Mouse (Mus musculus) gastrocnemius, postnatal 25 days (tissue): ENCODE results near the gene Nrxn2. TPM values are rescaled to one million over a fixed set of nuclear protein-coding genes. Genes with fewer than 3 reads are reported as not detected.

ENCODE experiments used
- DNase-seq: peaks from one replicate; pipeline ENCODE4 v3.0.0; 2022
- long read RNA-seq, 2 experiments: library from polyadenylated mRNA; stranded (forward); transcript quantifications; one replicate each; pipeline ENCODE4 v2.0.0; 2021
- total RNA-seq, 2 experiments: library from RNA; stranded (reverse); gene quantifications; 1 replicate in 1 of 2; 2 replicates in 1 of 2; pipeline ENCODE4 v1.2.3; 2021

The Nrxn2 gene
- total RNA-seq, result 1 to 10 TPM in 1 of 2 experiments, under 1 TPM in 1; 0.91 to 1.4 TPM
- long read RNA-seq, experiment 1, result 0 reads
- long read RNA-seq, experiment 2, partial matches to known transcripts, result 0 of 1 reads
- long read RNA-seq, experiment 2, other reads (novel, unspliced or antisense), result 1 of 1 reads

DNA sequence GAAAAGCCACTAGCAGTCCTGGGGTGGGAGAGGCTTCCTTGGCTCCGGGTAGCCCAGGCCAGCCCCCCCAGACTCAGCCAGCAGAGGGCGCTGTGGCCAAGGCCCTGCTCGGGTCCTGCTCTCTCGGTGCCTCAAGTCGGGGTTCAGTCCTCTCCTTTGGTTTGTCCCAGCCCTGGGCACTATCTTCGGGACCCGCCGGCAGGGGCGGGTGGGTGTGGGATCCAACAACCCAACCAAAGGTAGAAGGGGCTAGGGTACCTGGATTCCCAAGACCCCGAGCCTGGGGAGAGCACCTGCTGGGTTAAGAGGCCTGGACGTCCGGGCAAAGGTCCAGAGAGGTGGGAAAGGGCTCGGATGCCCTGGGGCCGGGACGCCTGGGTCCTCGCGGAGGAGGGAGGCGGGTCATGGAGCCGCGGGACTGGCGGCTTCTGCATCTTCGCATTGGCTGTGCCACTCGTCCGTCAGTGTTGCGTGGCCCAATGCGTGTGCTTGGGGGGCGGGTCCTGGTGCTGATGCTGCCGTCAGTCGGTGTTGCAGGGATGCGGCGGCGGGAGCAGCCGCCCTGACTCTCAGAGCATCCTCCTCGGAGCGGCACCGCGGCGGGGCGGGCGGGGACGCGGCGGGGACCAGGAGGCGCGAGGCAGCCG is at the start of gene Nrxn2:
Gene Nrxn2 (plus strand): TSS at position 499 of the 647 bp plus-strand sequence.
- DNase-seq, result peak; percentile 84

DNA sequence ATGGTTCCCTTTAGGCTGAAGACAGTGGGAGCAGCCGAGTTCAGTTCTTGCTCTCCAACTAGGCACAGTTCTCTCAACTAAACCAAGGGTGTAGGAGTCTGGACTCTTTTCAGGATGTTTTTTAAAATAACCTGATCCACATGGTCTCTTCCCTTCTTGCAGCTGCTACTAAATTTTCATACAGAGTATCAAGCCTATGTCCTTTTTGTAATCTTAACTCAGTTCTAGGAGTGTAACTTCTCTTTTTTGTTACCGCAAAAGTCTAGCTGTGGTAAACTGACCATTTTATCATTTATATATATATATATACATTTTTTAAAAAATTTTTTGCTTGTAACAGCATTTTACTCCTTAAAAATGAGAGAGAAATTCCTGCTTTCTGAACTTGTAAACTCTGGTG is 48.4 kb upstream of the Nrxn2 start:
- DNase-seq, result no peak

DNA sequence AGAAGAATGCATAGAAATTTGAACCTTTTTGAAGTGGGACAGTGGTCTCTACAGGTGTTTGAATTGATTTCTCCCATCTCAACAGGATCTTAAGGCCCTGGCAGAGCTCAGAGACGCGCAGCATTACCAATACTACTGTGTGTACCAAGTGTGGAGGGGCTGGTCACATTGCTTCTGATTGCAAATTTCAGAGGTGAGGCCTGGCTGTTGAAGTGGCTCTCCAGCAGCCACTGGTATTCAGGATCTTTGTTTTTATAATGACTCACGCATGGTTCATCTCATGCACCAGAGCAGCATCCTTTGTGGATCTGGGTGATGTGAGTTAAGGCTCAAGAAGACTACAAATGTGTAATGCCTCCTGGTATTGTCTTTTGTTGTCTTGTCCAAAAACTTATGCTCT is 46.1 kb upstream of the Nrxn2 start:
- DNase-seq, result no peak

DNA sequence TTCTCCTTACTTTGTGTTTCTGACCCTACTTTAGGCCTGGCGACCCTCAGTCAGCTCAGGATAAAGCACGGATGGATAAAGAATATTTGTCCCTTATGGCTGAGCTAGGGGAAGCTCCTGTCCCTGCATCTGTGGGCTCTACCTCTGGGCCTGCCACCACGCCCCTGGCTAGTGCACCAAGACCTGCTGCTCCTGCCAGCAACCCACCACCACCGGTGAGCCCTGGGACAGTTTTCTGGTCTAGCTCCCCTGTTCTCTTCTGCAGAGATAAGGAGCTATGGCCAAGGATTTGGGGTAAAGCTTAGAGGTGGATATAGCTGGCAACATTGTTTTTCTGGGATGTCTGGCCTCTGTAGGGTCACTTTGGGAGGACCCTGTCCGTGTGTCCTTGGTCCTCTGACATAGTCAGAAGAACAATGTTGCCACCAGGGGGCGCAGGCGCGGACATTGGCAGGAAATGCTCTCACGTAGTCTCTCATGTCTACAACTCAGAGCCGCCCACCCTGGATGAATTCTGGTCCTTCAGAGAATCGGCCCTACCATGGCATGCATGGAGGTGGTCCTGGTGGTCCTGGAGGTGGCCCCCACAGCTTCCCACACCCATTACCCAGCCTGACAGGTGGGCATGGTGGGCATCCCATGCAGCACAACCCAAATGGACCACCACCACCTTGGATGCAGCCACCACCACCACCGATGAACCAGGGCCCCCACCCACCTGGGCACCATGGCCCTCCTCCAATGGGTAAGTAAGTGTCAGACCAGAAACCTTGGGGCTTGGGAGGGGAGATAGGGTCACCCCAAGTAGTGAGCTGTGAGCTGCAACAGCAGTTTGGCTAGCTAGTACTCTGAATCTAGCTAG is 44.8 kb upstream of the Nrxn2 start:
- no peak for DNase-seq

DNA sequence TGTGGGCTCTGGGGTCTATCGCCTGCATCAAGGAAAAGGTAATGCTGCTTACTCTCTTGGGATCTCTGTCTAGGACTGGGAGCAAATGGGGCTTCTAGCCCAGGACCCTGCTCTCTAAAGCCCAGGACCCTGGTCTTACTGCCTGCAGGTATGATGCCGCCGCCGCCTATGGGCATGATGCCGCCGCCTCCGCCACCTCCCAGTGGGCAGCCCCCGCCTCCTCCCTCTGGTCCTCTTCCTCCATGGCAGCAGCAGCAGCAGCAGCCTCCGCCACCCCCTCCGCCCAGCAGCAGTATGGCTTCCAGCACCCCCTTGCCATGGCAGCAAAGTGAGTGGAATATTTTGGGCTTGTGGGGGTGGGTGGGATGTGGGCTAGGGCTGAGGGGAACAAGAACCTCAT is 44.0 kb upstream of the Nrxn2 start:
- no peak for DNase-seq

DNA sequence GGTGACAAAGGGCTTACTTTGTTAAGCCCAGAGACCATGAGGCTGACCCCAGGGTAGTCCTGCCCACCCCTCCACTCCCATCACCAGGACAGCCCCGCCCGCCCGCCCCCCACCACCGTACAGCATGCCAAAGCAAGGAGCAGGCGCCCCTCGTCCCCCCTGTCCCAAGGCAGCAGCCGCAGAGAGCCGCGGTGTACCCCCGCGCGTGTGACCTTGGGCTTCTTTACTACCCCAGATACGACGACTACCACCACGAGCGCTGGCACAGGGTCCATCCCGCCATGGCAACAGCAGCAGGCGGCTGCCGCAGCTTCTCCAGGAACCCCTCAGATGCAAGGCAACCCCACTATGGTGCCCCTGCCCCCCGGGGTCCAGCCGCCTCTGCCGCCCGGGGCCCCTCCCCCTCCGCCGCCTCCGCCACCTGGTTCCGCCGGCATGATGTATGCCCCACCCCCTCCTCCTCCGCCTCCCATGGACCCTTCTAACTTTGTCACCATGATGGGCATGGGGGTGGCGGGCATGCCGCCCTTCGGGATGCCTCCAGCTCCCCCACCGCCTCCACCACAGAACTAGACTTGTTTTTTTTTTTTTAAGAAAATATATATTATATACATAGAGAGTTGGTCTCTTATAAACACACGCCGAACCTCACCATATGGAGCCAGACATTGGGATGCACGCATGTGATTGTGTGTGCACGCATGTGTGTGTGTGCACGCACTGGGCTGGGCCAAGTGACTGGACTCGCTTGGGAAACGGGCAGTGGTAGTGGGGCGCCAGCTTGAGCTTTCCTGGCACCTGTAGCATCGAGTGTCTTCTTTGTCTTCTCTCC is 42.9 kb upstream of the Nrxn2 start:
- DNase-seq, result no peak

DNA sequence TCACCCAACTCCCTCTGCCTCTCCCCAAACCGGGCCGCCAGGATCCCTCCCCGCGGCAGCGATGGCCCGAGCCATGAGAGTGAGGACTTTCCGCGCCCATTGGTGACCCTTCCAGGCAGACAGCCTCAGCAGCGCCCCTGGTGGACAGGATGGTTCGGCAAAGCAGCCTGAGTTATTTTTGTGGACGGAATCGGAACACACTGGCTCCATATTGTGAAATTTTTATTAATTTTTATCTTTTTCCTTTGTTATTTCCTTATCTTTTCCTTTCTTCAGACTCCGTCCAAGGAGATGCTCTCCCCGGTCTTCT is 42.3 kb upstream of the Nrxn2 start:
- DNase-seq, result no peak

DNA sequence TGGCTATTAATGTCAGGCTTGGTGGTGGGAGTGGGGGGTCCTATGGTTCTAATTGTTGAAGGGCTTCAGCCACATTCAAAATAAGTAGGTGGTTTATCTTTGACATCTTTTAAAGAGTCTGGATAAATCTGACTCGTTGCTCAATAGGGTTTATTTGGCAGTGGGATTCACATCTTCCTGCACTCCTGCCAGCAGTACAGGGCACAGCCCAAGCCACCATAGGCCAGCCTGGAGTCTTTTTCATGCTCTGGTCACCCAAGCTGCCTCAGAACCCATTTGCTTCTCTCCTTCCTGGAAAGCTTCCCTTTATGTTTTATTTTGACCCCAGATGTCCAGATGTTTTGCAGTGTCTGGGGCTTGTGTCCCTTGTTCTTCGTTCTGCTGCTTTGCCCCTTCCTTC is 41.9 kb upstream of the Nrxn2 start:
- no peak for DNase-seq

DNA sequence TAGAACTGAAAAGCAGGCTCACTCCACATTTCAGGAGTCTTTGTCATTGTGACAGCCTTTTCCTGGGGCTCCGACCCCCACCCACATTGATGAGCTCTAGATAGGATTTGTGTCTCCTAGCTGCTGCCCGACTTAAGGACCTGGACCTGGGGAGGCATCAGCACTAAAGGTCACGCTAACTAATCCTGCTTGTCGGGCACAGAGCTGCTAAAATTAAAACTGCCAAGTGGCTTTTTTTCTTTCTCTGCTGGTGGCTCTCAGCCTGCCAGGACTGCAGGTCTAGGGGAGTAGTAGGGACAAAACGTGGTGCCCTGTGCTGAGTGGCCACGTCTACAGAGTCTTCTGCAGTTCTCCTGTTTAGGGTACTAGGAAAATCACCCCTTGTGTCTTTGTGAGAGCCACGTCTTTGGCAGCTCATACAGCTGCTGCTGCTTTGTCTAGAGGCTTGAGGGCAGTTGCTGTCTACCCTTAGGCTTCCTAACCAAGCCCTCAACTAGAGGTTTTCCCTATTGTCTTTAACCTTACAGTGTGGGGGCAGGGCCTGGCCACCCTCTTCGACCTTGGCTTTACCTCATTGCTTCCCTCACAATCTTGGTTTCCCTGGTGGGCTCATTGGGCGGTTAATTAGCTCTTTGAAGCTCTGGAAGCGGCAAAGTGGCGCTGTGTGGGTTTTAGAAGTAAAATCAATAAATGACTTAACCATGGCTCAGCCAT is 41.0 kb upstream of the Nrxn2 start:
- DNase-seq, result peak; percentile 67

DNA sequence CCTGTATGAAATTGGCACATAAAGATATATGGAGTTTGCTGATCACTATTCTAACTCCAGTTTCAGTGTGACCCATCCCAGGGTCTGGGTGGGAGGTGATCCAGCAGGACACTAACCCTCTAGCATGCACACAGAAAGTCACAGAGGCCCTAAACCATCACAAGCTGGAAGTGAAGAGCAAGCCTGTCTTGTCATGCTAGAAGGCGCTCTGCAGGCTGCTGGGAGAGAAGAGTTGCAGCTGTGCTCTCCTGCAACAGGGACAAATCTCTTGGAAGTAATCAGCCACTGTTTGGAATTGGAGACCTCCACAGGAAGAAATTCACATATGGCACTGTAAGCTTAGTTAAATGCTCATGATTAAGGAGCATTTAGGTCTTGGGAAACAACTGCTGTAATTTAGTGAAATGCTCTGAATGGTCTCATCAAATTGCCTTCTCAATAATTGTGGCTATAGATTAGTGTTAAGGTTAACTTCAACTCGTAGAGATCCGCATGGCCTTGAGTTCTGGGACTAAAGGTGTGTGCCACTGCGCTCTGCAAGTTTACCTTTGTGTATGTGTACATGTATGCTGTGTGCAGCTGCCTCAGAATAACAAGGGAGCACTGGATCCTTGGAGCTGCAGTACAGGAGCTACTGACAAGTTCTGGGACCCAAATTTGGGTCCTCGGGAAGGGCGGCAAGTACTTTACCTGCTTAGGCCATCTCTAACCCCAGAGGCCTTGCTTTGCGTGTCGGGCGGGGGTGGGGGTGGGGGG is 37.9 kb upstream of the Nrxn2 start:
- no peak for DNase-seq

DNA sequence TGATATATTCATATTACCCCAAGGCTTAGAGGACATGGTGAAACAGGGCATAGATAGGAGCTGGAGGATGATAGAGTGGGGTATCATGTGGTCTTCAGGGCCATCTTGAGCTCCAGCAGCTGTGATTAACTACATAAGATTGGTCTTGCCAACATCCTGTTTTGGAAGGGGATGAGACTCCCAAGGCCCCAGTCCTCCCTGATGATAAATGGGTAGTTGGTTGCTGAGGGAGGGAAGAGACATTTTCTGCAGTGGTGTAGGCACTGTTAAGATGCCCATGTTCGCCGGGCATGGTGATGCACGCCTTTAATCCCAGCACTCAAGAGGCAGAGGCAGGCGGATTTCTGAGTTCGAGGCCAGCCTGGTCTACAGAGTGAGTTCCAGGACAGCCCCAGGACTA is 37.3 kb upstream of the Nrxn2 start:
- DNase-seq, result no peak

DNA sequence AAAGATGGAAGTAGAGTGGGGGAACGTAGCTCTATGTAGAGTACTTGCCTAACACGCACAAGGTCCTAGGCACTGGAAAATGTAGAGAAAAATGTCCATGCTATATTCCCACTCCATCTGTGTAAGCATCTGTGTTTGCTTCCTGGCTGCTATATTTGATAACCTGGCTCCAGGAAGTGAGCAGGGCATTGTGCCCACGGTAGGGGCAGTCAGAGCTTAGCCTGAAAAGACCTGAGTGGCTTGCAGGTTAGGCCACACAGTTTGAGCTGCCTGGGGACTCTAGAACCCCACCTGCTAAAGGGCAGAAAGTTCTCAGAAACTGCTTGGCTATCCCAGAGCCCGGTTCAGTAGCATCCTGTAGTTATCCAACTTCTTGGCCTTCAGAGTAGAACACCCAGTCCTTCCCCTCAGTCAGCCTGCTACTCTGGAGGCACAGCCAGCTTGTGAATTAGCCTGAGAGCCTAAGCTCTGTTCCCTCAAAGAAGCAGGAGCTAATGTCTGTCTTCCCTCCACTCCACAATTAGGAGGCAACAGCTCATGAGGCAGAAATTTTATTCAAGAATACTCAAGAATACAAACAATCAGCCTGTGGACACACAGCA is 36.1 kb upstream of the Nrxn2 start:
- peak; percentile 74 for DNase-seq

DNA sequence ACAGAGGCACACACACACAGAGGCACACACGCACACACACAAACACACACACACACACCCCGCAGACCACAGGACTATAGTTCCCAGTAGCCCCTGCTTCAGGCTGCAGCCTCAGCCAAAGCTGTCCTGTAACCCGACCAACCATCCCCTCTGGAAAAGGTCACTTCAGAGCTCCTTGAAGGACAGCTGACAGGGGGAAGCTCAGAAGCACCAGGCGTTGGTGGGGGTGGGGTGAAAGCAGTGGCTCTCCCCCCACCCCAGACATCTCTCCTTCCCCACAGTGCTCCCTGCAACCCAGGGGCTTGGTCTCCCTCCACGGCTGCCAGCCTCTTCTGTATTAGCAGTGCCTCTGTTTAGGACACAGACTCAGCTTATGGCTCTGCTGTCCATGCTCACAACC is 35.1 kb upstream of the Nrxn2 start:
- DNase-seq, result peak; percentile 82

DNA sequence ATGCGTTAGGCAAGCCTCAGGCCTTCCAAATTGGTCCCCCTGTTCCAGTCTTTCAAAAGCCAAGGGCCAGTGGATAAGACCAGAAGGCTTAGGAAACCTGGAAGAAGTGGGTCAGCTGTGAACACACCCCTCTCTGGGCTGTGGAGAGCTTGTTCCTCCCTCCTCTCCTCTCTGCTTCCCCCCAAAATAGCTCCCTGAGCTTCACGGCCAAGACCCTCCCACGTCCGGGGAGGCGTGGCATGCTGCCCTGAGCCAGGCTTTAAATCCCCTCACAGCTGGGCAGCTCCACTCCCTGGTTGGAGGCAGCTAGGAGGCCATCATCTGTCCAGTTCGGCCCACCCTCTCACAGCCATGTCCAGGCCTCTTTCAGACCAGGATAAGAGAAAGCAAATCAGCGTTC is 34.4 kb upstream of the Nrxn2 start, which contains the start of gene Pygm:
Gene Pygm (plus strand): TSS at position 272 of the 400 bp plus-strand sequence.
- peak; percentile 92 for DNase-seq

DNA sequence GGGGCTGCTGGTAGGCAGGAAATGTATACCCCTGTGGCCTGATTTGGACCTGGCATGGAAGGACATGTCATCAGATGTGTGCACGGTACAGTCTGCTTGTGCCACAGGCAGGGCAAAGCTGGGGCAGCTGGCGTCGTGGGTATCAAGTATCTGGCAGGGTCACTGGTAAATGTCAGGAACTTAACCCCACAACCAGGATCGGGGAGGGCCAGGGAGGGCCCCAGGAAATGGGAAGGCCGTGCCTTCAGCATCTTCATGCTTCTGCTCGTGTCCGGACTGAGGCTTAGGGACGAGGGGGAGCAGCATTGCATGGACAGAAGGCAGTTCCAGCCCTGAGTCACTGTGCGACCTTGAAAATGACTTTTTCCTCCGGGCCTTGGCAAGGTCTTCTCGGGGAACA is 33.6 kb upstream of the Nrxn2 start:
- DNase-seq, result peak; percentile 80

DNA sequence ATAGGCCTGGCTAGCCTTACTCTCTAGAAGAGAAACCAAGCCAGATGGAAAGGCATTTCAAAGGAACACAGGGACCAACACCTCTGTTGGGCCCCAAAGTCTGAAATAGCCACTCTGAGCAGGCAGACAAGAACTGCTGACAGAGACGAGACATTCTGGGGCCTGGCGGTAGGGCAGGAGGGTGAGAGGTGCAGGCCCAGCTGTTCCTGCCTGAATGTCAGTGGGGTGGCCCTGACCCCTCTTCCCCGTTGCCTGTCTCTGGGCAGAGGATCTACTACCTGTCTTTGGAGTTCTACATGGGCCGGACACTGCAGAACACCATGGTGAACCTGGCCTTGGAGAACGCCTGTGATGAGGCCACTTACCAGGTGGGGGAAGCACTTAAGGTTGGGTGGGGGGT is 33.1 kb upstream of the Nrxn2 start:
- DNase-seq, result no peak

DNA sequence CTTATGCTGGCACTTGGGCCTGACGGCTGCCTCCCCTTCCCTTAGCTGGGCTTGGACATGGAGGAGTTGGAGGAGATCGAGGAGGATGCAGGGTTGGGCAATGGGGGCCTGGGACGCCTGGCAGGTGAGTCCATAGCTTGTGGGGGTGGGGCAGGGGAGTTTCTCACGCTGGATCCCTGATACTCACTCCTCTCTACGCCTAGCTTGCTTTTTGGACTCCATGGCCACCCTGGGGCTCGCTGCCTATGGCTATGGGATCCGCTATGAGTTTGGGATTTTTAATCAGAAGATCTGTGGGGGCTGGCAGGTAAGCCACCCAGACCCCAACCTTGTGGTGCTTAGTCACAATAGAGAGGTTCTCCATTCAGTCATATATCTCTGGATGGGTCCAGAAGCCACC is 32.7 kb upstream of the Nrxn2 start:
- no peak for DNase-seq

DNA sequence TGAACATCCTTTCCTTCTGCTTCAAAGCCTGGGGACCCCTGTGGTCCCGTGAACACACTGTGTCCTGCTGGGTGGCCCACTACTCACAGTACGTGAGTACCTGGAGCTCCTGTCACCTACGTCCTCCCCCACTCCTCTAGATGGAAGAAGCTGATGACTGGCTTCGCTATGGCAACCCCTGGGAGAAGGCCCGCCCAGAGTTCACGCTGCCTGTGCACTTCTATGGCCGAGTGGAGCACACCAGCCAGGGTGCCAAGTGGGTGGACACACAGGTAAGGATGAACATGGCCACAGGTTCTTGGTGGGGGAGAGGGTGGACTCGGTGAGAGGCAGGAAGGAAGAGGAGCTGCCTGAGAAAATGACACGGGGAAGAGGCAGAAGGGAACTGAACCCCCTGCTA is 32.3 kb upstream of the Nrxn2 start:
- no peak for DNase-seq

DNA sequence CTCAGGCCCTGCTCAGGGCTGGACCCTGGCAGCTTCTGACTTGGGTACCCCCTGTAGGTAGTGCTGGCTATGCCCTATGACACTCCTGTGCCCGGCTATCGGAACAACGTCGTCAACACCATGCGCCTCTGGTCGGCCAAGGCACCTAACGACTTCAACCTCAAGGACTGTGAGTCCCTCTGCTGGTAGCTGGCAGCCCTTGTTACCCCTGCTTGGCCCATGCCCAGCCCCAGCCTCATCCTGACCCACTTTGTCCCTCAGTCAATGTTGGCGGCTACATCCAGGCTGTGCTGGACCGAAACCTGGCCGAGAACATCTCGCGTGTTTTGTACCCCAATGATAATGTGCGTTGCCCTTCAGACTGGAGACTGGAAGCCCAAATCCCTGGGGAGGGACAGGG is 30.5 kb upstream of the Nrxn2 start:
- DNase-seq, result peak; percentile 68

DNA sequence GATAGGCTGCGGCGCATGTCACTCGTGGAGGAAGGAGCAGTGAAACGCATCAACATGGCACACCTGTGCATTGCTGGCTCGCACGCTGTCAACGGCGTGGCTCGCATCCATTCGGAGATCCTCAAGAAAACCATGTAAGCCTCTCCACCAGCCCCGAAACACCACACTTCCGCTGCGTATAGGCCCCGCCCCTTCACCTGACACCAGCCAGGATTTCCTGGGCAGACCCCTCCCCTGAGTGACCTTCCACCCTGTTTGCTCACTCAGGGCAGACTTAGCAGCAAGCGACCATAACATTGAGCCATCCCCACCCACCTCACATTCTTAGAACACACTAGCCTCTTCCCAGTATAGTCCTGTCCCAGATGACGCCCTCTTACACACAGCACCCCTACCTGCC is 28.7 kb upstream of the Nrxn2 start:
- no peak for DNase-seq

DNA sequence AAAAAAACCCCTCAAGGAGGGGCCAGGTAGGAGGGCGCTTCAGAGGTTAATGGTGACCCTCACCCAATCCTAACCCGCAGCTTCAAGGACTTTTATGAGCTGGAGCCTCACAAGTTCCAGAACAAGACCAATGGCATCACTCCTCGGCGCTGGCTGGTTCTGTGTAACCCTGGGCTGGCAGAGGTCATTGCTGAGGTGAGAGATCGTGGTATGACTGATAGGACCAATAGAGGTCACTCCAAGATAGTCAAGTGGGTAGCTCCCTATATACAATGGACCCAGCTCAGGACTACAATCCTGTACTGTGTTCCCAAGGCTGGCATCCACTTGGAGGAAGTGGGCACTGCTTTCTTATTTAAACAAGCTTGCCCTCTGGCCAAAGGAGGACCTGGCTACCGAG is 28.3 kb upstream of the Nrxn2 start:
- no peak for DNase-seq
